Mouse (Mus musculus): Measurements from ENCODE around the gene Tgoln1.

The Tgoln1 gene

DNA sequence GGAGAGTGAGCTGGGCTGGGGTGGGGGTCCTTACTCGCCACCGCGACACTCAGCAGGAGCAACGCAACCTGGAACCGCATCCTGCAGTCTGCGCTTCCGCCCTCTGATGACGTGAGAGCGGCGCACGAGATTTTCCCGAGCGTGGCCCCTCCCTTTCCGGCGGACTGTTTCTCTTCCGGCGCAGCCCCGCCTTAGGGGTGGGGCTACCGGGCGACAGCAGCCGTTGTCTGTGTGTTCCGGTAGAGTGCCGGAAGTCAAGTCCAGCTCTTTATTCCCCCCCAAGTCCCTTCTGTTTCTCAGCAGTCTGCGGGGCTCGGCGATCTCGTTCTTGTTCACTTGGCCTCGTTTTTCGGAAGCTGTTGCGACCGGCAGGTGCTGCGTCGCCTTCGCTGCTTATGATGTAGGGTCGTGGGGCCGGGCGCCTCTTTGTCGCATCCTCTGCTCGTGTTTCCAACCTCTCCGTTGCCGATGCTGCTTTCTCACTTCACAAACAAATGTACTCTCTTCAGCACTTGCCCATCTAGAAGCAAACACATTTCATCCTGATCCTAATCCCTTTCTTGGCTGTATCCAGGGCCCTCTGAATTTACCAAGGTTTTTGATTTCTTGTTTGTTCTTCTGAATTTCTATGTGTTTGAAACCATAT lies at the start of gene Tgoln1:
Gene Tgoln1, minus strand, starts transcription at position 358 of the 646 bp plus-strand sequence.
- WGBS: under 1% methylated on average over 41 of the region's 41 CpGs

DNA sequence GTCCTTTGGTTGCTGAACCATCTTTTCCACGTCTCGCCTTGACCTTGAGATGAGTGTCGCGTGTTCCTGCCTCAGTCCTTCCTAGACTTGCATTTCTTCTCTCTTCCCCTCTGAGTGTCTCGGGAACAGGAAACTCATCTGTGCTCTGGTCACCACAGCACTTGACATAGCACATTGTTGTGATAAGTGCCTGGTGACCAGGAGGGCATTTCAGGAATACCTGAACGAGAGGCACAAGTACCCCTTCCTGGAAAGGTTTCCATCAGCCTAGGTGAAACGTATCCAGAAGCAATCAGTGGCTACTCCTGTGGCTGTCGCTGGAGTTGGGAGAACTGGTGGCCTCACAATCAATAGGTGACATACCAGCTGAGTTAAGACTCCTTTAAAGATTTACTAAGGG lies 47.5 kb upstream of the Tgoln1 start:
- 87% methylated on average over 8 of the region's 8 CpGs for WGBS

DNA sequence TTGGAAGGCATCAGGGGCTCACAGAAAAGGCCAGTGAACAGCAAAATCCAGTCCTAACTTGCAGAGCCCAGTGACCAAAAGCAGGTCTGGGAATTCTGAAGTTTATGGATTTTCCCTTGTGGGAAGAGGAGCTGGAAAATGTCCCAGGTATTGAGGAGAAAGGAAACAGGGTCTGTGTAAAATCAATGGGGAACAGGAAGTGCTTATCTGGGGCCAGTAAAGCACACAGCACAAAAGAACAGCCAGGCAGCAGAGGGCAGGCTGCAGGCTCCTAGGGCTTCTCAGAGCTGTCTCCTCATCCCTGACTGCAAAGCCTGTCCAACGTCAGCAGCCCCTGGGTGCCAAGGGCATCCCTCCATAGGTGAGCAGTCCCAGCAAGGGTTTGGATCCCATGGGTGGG lies 46.2 kb upstream of the Tgoln1 start:
- 55% methylated on average over 1 of the region's 1 CpGs for WGBS

DNA sequence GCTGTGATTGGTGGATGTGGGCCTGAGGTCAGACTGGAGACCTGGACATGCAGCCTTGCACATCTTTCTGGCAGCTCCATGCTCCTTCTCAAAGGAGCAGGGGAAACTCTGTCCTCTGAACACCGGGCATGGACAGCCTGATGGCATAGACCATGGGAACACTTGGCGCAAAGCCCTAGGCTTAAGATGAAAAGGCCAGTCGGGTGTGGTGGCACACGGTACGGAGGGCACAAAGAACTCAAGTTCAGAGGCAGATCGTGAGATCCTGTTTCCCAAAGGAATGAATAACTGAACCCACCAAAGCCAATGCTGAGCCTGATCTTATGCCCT lies 43.6 kb upstream of the Tgoln1 start:
- WGBS: 60% methylated on average over 6 of the region's 6 CpGs

DNA sequence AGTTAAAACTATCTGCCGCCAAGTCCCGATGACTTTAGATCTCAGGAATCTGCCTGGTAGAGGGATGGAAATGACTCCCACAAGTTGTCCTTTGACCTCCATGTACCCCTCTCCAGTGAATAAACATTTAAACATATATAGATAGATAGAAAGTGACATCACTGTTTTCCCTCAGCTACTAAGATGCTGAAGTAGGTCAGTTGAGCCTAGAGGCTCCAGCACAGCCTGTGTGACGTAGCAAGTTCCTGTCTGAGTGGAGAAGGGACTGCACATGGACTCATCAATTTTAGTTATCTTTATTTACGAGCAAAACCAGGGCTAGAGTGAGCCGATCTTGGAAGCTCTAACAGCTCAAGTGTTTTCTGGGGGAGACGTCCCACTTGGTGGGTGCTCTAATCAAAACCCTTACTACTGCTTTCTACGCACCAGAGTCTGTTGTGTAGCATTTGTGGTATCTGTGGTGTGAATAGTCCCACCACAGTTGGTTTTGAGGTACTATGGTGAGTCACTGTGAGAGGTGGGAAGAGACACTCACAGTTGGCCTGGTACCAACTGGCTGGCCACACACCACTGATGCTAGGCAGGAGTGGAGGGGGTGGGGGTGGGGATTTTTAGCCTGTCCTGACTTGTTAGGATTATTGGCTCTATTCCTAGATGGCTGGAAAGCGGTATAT lies 43.1 kb upstream of the Tgoln1 start:
- 65% methylated on average over 8 of the region's 8 CpGs for WGBS

DNA sequence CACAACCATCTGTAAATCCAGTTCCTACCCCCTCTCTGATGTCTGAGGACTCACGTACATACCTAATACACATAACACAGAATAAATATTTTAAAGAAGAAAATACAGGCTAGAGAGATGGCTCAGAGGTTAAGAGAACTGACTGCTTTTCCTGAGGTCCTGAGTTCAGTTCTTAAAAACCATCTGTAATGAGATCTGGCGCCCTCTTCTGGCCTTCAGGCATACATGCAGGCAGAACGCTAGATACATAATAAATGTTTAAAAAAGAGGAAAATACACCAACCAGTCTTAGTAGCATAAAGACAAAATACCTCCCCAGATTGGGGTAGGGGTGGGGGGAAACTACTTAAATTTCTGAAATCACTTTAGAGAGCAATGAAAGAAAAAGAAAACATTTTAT lies 41.2 kb upstream of the Tgoln1 start:
- 68% methylated on average over 3 of the region's 3 CpGs for WGBS

DNA sequence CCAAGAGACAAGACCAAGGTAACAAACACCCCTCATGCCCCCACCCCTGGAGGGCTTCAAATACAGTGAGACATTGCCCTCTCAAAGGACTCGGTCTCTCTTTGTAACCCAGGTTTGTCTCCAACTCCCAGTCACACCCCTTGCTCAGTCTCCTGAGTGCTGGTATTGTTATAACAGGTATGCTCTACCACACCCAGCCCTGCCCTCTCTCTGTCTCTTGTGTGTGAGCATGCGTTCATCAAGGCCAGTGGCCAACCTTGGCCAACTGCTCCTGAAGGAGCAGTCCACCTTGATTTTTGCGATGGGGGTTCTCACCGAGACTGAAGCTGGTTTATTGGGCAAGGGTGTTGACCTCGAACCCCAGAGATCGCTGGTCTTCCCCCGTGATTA lies 39.2 kb upstream of the Tgoln1 start:
- WGBS: 93% methylated on average over 7 of the region's 7 CpGs

DNA sequence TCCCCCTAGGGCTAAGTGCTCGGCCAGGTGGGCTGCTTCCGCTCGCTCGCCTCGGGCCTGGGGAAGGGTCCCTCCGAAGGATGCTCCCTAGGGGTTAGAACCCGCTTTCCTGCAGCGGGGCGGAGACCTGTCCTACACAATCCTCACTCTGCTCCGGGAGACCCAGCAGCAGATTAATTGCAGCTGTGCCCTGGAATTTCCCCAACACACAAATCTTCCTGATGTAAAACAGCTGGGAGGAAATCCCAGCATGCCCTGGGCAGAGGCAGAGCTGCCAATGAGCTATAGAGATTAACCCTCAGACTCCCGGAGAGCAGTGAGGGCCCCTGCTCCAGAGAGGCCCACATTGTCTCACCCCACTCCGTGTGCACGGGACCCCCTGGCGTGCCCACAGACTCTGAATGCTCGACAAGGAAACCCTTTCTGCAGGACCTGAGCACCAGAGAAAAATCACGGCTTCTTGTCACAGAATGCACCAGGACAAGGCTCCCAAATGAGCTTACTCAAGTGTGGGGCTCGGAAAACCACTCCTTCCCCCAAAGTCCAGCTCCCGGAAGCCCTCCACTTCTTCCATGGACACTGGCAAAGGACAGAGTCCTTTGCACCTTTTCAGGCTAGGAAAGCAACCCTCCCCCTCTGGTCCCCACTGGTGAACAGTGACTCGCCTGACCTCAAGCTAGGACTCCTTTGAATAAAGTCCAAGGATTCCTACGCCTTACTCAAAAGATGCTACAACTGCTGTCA lies 38.7 kb upstream of the Tgoln1 start:
- 52% methylated on average over 20 of the region's 20 CpGs for WGBS

DNA sequence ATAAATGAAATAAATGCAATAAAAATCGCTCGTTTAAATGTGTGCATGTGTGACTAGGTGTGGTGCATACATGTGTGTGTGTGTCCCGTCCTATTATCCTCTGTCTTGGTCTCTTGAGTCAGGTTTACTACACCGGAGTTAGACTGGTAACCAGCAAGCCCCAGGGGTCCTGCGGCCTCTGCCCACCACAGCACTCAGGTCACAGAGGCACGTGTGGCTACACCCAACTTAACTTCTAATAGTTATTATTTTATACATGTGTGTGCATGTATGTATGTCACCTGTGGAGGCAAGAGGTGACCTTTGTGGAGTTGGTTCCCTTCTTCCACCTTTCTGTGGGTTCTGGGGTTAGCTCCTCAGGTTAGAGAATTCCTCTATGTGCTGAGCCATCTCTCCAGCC lies 37.6 kb upstream of the Tgoln1 start:
- WGBS: 94% methylated on average over 6 of the region's 6 CpGs

DNA sequence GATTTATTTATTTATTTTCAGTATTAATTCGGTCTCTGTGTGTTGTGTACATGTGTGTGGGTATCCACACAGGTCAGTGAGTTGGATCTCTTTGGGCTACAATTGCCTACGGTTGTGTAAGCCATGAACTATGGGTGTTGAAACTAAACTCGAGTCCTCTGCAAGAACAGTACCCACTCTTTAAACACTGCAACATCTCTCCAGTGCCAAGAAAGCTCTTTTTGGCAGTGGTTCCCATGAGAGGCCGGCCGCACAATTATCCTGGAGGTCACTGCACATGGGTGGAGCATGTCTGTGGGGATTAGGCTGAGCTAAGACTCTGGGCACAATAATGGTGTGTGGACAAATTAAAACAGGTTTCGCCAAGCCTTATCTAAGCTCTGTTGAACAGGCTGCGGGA lies 36.6 kb upstream of the Tgoln1 start:
- WGBS: 61% methylated on average over 7 of the region's 7 CpGs

DNA sequence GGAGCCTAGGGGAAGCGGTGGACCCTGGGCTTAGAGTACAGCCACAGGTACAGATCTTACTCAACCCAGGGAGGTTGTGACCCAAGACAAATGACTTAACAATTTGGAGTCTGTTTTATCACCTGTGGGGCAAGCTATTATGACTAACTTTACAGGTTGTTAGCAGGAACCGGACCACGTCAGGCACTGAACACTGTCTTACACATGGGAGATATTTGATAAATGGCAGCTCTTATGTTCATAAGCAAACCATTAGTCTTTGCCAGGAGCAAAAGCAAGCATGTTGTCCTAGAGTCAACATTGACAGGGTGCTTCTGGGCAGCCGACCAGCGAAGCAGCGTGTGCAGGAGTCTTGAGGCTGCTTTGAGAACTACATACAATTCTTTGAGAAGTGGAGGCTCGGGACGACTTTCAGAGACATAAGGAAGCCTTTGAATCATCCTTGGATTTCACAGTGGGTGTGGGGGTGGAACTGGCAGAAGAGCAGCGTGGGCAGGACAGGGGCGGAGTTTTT lies 33.6 kb upstream of the Tgoln1 start:
- WGBS: 40% methylated on average over 10 of the region's 10 CpGs

DNA sequence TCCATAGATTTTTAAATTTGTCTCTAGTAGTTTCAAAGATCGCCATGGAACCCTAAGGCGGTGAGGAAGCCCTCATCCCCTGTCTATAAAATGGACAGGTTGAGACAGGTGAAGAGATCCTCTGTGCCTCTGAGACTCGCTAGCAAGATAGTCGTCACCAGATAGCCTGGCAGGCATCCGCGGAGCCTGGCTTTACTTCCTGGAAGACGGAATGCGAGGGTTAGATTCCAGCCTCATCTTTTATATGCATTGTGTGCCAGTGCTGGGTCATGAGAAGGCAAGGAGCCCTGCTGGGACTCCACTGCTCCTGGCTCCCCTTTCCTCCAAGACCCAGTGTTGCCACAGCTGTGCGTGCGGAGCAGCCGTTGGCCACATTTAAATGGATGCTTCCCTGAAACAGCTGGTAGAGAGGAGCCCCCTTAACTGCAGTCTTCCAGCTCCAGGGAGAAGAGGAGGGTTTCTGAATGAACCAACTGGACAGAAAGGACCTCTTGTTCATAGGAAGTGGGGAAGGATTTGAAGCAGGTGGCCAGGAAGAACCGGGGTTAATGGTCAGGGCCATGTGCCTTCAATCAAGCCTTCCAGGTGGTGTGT lies 31.3 kb upstream of the Tgoln1 start:
- WGBS: 66% methylated on average over 12 of the region's 12 CpGs

DNA sequence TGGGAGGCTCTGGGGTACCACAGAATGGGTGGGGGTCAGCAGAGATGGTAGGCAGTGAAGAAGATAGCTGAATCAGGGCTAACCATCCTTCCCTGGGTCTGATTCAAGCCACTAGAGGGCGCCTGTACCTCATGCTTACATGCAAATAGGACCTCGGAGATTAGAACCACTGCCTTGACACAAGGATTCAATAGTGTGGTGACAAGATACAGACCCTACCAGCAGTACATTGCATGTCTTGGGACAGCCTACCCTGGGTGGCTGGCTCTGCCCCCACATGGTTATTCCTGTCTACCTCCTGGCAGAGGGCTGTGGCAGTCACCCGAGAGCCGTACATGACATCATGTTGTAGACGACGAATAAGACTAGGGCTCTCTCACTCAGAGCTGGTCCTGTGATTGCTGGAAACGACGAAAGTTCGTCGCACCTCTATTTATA lies 30.6 kb upstream of the Tgoln1 start:
- 23% methylated on average over 10 of the region's 10 CpGs for WGBS

DNA sequence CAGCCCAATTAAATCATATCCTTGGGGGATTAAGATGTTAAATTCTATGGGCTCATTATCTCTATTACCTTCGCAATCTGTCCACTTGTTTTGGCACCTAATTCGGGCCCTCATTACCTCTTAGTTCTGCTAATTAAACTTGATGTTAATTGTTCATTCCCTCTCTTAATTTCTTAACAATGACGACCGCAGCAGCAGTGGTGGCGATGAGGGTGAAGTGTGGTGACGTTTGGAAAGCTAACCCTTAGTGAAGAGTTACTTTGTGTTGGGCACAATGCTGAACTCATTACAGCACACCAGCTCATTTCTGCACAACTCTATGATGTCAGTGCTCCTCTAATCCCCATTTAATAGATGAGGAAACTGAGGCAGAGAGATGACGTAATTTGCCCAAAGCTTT lies 28.6 kb upstream of the Tgoln1 start:
- 50% methylated on average over 7 of the region's 7 CpGs for WGBS

DNA sequence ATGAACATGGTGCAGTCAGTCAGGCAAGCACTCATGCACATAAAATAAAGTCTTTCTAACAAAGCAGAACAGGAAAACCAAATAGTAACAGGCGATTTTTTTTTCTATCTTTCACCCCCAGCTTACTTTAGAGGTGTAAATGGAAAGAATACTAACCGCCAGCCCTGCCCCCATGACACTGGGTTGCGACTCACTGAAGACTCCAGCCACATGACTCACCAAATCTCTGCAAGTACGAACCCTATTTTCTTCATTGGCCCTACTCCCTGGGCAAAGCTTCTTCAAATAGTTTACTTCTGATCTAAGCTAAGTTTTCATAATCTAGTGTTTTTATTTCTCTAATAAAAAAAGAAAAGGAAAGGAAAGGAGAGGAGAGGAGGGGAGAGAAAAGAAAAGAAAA lies 27.8 kb upstream of the Tgoln1 start:
- WGBS: 72% methylated on average over 4 of the region's 4 CpGs

DNA sequence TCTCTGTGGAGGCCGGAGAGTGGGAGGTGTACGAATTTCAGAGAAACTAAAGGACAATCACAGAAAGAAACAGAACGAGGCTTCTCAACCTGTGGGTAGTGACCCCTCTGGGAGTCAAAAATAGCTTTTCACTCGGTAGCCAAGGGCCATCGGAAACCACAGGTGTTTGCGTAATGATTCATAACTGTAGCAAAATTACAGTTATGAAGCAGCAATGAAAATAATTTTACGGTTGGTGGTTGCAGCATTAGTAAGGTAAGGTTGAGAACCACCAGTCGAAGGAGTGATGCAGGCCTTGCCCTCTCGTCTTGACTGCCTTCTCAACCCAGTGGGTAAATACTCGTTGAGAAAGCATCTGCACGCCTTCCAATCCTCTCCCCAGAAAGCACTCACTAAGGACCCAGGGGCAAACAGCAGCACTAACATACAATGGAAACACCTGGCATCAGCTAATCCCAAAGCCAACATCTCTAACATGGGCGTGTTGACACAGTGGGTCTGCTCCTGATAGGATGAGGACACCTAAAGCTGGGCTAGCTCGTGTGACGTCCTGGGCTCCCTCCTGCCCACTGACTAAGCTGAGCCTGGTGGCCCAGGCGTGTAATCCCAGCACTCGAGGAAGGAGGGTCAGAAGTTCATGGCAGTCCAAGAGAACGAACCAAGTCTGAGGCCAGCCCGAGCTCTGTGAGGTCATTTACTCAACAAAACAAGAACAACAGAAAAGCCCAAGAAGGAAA lies 24.6 kb upstream of the Tgoln1 start:
- 89% methylated on average over 18 of the region's 18 CpGs for WGBS

DNA sequence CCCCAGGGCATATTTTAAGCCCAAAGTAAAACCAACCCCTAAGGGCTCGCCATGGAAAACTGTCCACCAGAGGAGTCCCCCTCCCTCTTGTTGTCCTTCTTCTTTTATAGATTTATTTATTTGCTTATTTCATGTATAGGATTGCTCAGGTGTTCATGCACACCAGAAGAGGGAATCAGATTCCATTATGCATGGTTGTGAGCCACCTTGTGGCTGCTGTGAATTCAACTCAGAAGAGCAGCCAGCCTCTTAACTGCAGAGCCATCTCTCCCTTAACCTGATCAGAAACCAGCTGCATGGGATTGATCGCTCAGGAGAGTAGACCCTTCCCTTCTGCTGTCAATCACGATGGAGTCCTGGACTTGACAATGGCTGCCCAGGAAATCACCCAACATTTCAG lies 20.1 kb upstream of the Tgoln1 start:
- WGBS: 89% methylated on average over 3 of the region's 3 CpGs

DNA sequence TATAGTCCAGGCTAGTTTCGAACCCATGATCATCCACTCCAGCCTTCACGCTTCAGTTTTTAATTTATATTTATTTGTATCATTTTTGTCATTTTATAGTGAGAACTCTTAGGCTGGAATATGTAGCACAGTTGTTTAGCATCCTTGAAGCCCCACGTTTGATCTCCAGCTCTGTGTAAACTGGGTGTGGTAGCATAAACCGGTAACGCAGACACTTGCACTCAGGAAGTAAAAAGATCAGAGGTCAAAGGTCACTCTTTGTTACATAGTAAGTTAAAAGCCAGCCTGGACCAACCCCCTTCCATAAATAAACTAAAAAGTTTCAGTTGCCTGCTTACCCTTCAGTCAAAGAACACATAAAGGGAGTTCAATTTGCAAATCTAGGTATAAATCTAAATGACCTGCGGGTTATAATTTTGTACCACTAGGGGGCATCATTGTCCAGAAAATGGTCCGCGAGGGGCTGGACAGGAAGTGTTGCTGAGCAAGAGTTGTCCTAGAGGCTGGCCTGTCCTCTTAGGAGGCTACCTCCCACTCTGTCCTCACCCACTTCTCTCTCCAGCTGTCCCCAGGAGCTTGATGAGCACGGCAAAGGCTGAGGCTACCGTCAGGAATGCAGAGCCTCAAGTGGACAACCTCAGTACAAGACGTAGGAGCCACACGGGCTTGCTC lies 19.1 kb upstream of the Tgoln1 start:
- WGBS: 40% methylated on average over 12 of the region's 12 CpGs

DNA sequence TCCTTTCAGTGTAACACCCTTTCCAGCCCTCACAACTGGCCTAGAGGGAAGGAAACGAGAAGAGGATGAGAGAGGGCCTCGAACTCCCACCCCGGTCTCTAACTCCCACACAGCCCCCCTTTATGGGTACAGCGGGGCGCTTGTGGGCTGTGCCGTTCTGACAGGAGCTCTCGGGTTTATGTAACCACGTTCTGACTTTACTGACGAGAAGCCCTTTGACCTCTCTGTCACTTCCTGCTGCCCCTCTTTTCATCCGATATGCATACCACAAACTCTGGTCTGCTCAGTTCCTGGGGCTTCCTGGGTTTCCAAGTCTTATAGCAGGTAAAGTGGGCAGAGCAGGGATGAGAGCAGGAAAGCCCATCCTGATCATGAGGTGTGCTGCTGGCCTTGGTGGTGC lies 17.5 kb upstream of the Tgoln1 start:
- 85% methylated on average over 10 of the region's 10 CpGs for WGBS

DNA sequence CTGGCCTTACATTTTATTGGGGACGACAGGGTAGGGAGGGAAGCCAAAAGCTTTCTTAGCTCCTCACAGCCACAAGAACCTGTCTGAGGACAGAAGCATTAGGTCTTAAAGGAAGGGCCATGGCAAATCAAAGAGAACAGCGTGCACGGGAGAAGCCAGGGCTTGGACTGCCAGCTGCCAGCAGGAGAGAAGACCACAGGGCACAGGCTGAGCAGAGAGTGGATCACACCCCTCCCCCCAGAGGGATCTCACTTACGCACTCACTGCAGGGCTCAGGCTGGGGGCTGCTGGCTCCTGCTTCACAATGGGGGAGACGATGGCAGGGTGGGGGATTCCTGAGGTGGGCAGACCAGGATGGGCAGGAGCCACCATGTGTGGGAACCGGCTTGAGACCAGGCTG lies 14.9 kb upstream of the Tgoln1 start:
- WGBS: 76% methylated on average over 6 of the region's 6 CpGs

DNA sequence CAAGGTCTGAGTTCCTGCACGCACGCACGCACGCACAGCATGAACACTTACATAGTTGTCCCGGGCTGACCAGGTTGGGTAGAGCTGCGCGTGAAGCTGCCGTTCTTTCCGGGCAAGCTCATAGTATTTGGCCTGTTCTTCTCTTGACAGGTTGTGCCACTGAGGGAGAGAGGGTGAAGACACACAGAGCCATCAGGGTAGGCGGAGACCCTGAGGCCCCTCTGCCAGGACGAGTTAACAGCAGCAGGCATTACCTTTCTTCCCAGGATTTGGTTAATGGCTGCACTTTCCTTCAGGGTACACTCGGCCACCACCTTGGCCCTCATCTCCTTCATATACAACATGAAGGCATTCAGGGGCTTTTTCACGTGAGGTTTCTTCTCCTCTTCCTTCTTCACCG lies 14.2 kb upstream of the Tgoln1 start:
- WGBS: 94% methylated on average over 14 of the region's 14 CpGs

Data from cerebral cortex, adult 2 months (tissue).